Mouse (Mus musculus) heart, postnatal 0 days (tissue): Measurements from ENCODE around the gene Onecut1.

Experiments used
- CTCF ChIP-seq: IDR thresholded peaks from 2 replicates; pipeline ENCODE4 v1.5.1; 2016; ENCODE audit warnings: antibody characterized with exemption, control low read depth, low read depth
- EP300 ChIP-seq: IDR thresholded peaks from 2 replicates; pipeline ENCODE4 v1.6.1; 2016; ENCODE audit warnings: antibody characterized with exemption, low read depth

DNA sequence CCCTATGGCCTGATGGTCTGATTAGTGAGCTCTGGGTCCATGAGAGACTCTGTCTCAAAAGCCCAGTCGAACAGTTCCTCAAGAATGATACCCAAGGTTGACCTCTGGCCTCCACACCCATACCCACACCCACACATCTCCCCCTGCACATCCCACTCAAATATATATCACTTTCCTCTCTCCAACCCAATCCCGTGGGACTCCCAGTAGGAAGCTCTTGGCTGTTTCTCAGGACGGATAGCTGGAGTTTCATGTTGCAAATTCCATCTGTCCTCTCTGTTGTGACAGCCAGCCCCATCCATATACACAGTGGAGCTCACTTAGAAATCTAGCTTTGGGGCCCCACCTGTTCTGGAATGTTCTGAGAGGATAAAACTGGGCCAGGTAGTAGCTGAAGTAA, 61.2 kb downstream of the Onecut1 start:
- TF ChIP-seq CTCF = no peak
- no peak for TF ChIP-seq EP300
